Mouse (Mus musculus) C2C12 (cell line): ENCODE results near the gene Fnbp1.

Experiments used
- CTCF ChIP-seq: IDR thresholded peaks from one replicate; pipeline ENCODE4 v1.5.1; 2011; ENCODE audit not compliant: control insufficient read depth, insufficient read depth, insufficient read length
- MAX ChIP-seq: IDR thresholded peaks from one replicate; pipeline ENCODE4 v1.6.1; 2011; ENCODE audit warnings: mild to moderate bottlenecking, control low read depth
- MYOD1 ChIP-seq: IDR thresholded peaks from one replicate; pipeline ENCODE4 v1.6.1; 2011; ENCODE audit warnings: low read depth; ENCODE audit not compliant: control insufficient read depth, insufficient read length
- USF1 ChIP-seq: IDR thresholded peaks from one replicate; pipeline ENCODE4 v1.6.1; 2011; ENCODE audit warnings: low read depth, mild to moderate bottlenecking, control low read depth, moderate library complexity

- TF ChIP-seq CTCF, result no peak
- no peak for TF ChIP-seq MYOD1
- no peak for TF ChIP-seq USF1
- TF ChIP-seq MAX, result no peak
Observed at GRCm38 (mm10) chr2:31161620-31162019, 19.8 kb upstream of the Fnbp1 start.
